Mouse (Mus musculus): ENCODE data around the gene Dusp5. TPM values are rescaled to one million over a fixed set of nuclear protein-coding genes. Genes with fewer than 3 reads are reported as not detected.

The Dusp5 gene
- total RNA-seq, 2 experiments from 2014 or later = 6.5 to 13.6 TPM

DNA sequence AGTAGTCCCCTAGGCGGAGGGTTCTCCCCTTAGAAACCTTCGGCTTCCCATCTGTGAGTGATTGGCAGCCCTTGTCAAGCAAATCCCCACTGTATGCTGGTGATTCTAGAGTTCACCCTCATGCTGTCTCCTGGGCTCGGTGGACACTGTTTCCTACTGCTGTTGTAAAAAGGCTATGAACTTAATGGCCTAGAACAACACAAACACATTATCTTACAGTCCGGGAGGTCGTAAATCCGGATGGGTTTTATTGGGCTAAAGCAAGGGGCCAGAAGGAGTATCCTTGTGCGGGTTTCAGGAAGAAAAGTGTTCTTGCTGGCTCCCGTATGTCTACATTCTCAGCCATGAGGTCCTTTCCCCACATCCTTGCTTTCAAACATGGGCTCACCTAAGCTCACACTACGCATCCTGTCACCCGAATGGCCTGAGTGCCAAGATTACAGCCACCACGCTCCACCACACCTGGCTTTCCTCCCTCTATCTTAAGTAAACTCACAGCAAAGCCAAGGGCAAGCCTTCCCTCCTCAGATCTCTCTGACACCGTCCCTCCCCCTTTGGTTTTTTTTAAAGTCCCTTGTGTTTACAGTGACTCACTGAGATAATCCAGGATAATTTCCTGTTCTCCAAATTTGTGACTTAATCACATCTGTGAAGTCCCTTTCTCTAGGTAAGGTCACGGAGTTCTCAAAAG lies 17.5 kb upstream of the Dusp5 start:
- DNase-seq (ENCODE audit: low spot score in 2 of 2) = no peak

DNA sequence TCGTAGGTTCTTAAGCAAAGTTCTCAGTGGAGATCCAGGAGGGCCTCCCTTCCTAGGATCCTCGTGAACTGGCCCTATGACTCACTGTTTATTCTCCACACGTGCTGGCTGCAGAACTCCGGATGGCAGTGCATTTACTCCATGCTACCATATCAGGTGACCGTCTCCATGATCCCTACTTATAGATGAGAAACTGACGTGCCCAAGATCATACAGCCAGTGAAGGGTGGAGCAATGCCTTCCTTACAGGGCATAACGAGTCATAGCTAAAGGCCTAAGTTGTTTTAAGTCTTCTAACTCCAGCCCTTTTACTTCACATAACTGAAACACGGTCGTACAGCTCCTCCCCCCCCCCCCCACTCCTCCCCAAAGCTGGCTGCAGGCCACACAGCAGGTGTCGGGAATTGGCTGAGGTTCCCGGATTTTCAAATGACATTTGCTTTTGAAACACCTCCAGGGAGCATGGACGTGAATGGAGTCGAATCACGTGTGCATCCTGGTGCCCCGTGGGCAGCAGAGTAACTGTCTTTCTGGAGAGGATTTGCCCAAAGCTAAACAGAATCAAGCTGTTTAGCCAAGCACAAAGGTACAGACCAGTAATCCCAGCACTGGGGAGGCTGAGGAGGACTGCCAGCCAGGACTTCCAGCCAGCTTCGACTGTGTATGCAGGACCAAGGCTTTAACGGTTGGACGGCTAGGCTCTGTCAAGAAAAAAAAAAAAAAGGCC lies 11.4 kb upstream of the Dusp5 start:
- no peak for DNase-seq (ENCODE audit: low spot score in 2 of 2)

DNA sequence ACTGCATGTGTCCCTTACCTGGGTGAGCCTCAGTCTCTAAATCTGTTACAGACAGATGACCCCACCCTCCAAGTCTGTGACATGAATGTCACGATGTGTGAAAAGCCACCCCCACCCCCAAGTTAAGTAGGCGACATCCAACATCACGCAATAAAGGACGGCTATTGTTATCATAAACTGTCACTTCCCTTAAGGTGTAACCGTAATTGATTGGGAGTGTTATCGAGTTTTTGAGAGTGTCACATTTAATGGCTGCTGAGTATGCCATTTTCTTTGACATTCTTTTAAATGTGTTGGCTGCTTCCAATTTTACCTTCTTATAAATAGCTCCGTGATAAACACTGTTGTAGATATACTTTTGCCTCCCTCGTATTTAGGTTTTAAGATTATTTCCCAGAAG lies 9.4 kb upstream of the Dusp5 start:
- no peak for DNase-seq (ENCODE audit: low spot score in 2 of 2)

DNA sequence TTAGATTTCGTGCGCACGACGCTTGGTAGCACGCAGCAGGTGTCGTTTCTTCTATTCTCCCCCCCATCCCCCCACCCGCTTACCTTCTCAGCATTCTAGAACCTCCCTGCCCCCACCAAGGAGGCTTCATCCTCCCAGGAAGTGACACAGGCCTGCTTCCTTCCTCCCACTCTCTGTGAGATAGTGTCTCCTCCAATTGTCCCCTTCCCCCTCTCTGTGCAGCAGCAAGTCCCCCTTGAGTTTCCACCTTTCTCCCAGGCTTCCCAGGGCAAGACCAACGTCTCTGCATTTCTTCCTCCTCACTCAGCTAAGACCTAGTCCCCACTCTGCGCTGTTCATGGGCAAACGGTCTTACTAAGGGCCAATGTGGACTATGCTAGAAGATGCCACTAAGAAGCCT lies 8.9 kb upstream of the Dusp5 start:
- DNase-seq (ENCODE audit: low spot score in 2 of 2) = no peak

DNA sequence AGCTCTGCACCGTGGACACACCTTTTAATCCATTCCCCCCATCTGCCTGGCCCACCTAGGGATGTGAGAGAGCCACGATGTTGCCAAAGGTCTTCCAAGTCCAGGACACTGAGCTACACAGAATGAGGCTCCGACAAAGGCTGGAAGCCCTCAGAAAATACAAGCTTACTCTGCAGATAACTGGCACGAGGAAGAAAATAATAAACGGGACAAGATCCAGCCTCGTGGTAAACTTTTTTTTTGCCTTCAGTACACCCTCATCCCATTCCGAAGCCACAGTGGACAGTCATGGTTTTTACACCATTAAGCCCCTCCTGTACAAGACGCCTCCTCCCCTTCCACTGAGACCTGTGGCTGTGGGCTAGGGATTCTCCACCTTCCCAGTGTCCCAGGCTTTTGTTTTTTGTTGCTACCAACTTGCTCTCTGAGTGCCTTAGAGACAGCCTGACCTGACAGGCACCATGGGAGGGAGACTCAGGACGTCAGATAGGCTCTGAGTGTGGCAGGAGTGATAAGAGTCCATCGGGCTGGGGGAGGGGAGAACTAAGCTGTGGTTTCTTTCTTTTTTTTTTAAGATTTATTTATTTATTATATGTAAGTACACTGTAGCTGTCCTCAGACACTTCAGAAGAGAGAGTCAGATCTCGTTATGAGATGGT lies 7.6 kb upstream of the Dusp5 start:
- no peak for DNase-seq (ENCODE audit: low spot score in 2 of 2)

DNA sequence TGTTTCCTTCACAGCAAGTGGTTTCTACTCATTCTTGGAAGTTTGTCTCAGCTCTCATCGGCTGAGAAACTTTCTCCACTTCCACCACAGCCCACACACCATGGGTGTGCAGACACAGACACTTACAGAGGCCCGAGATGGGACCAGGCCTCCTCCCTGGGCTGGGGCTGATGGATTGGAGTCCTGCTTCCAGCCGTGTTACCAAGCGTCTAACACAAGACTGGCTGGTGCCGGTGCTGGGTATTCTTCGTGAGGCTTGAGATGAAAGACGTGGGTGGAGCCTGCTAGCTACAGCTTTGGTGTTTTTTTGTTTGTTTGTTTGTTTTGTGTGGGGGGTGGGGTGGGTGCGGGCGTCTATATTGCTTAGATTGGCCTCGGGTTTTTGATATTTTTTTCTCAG lies 1.4 kb upstream of the Dusp5 start:
- no peak for DNase-seq (ENCODE audit: low spot score in 2 of 2)

DNA sequence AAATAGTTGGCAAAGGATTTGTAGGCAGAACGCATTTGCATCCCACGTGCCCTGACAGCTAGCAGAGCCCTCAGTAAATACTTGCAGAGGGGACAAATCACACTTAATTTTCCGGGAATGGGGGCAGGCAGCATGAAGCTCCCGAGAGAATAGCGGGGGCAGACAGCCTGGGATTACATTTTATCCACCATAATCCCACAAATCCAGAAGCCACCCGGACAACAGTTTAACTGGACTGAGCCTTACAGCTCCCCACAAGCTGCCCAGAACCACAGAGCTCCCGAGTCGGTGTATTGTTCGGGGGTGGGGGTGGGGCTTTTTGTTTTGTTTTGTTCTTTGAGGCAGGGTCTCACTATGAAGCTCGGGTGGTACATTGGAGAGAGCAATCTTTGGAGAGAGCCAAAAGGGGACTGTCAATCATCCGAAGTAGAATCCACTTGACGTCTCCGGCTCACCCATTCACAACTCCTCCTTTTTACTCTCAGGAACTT lies 733 bp upstream of the Dusp5 start:
- no peak for DNase-seq (ENCODE audit: low spot score in 2 of 2)

DNA sequence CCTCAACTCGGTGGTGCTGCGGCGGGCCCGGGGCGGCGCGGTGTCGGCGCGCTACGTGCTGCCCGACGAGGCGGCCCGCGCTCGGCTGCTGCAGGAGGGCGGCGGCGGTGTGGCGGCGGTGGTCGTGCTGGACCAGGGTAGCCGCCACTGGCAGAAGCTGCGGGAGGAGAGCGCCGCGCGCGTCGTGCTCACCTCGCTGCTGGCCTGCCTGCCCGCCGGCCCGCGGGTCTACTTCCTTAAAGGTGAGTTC lies 471 bp downstream of the Dusp5 start:
- no peak for DNase-seq (ENCODE audit: low spot score in 2 of 2)

DNA sequence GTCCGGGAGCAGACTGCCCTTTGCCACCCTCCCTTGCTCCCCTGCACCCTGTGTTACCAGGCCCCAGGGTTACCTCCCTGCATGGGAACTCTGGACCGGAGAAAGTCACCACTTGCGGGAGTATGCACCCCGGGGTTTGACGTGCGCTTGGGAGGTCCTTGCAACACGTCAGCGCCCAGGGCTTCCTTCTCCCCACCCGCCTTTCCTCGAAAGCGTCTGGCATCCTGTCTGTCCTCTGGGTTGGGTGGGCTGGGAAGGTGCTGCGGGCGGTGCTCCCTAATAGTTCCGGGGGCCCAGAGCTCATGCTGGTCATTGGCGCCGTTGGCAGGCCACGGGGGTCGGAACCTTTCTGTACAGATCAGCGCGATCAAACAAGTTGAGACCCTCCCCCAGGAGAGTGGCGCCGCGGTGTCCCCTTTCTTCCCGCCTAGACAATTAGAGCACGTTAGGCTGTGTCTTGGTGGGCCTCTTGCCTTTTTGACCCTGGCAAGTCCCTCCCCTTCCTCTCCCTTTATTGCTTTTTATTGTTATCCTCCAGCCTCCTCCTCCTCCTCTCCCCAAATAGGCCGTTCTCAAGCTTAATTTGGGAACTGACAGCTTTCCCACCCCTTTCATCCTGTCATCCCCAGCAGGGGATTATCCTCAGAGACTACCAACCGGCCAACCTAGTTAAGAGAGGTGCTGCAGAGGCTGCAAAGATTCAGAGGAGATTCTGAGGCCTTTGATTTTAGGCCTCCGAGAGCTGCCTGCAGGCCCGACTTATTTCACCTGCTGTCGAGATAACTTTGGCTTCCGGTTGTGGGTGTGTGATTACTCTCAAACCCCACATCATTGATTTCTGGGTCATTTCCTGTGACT lies 1.0 kb downstream of the Dusp5 start:
- DNase-seq (ENCODE audit: low spot score in 2 of 2) = peak in 1 of 2 experiments; percentile 38

DNA sequence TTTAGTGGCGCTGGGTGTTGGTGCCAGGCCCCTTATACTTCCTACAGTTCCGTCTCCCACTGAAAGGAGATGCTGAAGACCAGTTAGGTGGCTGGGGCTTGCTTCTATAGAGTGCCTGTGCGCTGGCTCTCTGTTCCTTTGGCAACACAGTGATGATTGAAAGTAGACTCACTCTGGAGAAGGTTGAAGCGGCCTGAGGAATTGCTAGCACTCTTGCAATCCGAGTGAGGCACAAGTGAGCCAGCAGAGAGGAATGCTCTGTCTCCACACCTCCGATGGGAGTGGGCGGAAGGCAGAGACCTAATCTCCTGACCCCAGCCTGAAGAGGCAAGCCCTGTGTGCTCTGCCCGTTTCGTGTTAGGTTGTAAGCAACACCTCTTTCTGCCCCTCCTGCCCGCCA lies 2.5 kb downstream of the Dusp5 start:
- peak; percentile 35 to 41 for DNase-seq (ENCODE audit: low spot score in 2 of 2)

DNA sequence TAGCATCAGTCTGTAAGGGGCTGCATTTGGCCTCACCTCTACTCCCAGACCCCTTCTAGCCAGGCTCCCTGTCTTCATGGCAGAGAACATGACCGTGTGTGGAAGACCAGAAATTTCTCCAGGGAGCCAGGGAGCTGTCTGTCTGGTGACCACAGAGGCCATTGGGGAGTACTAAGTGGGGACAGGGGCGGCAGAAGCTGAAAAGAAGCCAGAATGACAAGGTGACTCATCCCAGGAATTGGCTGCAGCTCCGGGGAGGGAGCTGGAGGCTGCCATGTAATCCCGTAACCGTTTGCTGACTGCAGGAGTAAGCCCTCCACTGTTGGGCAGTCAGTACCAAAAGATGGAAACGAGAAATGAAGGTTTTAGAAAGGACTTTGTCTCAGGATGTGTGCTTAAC lies 3.1 kb downstream of the Dusp5 start:
- DNase-seq (ENCODE audit: low spot score in 2 of 2) = peak; percentile 39 to 53

DNA sequence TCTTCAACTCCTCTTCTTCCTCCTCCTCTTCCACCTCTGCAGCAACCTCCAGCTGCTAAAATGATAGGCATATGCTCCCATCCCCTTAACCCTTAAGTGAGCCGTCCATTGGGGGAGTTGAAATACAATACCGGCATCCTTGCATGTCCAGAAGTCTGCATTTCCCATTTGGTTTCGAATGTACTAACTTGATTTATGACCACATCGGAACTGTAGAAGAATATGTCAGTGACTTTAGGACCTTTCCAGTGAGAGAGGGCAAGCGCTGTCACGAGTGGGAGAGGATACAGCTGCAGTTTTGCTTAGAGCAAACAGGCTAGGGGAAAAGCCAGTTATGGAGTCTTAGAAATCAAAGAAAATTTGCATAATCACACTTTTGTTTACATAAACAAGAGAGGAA lies 3.8 kb downstream of the Dusp5 start:
- DNase-seq (ENCODE audit: low spot score in 2 of 2) = no peak

DNA sequence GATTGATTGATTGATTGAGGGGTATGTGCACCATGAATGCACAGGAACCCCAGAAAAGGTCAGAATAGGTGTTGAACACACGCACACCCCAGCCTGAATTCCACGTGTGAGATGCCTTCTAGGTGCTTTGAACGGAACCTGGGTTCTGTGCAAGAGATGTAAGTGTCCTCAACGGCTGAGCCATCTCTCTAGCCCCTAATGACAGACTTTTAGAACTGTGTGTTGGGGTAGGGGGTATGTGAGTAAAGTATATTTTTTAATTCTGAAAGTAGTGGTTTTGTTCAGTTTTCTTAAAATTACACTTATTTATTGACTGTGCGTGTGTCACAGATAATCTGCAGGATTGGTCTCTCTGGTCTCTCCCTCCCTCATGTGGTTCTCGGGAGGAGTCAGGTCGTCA lies 4.3 kb downstream of the Dusp5 start:
- no peak for DNase-seq (ENCODE audit: low spot score in 2 of 2)

DNA sequence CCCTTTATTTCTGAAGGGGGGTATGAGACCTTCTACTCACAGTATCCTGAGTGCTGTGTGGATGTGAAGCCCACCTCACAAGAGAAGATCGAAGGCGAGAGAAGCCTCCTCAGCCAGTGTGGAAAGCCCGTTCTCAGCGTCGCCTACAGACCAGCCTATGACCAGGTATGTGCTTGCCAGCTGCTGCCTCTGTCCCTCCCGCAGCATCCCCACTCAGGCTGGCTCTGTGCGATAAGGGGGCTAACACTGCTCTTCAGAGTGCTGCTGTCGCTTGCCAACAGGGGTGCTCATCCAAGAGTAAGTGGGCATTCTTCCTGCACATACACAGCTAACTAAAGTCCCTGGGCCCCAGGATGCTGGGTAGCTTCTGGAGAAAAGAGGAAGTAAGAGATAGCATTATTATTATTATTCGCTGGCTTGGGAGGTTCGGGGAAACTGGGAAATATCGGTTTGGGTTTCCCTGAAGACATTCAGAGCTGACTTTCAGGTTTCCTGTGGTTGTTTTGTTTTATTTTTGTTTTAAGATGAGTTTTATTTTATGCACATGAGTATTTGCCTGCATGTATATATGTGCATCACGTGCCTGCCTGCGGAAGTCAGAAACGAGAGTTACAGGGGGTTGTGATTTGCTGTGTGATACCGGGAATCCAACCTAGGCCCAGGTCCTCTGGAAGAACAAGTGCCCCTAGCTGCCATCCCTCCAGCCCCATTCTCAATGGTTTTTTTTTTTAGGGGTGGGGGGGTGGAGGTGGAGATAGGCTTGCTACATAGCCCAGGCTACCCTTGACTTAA lies 5.1 kb downstream of the Dusp5 start:
- DNase-seq (ENCODE audit: low spot score in 2 of 2) = no peak

DNA sequence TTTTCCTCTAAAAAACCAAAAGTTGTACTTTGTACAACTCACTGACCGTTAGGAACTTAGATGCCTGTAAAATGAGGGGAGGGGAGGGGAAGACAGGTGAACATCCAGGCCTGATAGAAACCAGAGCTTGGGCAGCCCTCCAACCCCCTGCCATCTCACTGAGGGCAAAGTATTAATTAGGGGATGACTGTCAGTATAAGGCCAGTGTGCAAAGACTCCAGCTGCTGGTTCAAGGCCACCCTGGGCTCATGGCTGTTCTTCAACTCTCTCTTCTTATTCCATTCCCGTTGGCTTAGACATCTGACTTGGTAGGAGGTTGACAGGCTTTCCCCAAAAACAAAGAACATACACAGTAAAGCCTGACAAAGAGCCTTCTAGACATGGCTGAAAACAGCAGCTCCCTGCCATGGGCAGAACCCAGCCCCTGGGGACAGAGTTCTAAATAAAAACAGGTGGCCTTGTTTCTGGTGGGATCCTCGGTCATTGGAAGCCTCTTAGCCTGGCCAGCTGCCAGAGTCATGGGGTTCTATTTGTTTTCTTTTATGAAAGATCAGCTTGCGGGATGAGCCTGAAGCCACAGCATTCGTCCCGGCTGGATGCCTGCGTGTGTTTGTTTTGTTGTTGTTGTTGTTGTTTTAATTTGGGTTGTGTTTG lies 6.0 kb downstream of the Dusp5 start:
- DNase-seq (ENCODE audit: low spot score in 2 of 2) = no peak

DNA sequence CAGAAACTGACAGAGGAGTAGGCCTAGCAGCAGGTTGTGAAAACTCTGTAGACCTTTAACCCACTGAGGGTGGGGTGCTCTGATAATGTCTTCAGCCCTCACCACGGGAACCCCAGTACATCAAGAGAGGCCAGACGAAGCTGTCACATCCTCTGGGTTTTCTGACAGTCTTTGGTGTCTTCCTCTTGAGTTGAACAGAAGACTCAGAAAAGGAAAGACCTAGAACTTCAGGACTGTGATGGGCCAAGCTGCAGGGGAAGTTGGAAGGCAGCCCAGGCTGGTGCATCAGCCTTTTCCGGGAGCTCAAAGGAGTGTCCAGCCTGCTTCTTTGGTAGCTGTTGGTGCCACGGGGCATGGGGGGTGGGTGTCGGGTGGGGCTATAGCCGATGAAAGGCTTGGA lies 6.5 kb downstream of the Dusp5 start:
- DNase-seq (ENCODE audit: low spot score in 2 of 2) = no peak

DNA sequence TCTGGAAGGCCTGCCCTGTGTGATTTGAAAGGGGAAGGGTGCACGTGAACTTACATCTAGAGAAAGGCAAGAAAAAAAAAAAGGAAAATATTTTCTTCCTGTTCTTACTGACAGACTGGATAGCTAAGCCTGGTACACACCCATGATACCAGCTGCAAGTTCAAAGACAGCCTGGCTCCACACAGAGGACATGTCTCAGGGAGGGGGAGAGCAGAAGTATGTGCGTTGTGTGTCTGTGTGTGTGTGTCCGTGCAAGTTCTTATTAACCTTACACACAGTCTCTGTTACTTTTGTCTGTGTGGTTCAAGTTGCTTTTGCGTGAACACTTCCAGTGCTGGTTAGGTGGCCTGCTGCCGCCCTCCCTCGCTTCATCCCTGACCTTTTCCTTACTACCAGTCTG lies 7.3 kb downstream of the Dusp5 start:
- no peak for DNase-seq (ENCODE audit: low spot score in 2 of 2)

DNA sequence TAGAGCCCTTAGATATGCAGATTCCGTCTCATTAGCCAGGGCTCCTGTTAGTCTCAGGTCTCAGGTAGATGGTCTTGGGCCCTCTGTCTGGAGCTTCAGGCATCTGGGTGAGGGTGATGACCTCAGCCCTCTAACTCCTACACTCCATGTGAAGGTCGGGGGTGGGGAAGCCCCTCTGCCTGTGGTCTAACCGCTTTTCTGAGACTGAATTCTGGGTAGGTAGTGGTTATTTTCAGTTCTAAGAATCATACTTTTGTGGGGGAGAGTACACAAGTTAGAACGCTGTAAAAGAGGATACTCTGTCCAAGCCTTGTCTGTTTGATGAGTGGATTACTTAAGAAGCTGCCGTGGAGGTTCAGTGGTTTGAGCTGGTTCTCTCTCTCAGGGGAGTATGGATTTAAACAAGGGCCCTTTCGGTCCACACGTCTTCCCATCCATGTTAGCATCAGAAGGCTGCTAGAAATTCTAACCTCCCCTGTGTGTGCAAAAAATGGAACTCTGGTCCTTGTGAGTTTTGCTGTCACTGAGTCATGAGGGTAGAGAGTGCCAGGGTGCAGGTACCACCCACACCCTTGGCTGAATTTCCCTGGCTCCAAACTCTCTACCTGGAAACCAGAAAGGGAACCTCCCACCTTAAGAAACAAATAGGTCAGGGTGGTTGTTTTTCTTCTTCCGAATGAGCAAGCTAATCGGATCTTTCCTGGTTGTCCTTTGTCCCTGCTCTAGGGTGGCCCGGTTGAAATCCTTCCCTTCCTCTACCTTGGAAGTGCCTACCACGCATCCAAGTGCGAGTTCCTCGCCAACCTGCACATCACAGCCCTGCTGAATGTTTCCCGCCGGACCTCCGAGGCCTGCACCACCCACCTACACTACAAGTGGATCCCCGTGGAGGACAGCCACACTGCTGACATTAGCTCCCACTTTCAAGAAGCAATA lies 8.1 kb downstream of the Dusp5 start:
- DNase-seq (ENCODE audit: low spot score in 2 of 2) = no peak

DNA sequence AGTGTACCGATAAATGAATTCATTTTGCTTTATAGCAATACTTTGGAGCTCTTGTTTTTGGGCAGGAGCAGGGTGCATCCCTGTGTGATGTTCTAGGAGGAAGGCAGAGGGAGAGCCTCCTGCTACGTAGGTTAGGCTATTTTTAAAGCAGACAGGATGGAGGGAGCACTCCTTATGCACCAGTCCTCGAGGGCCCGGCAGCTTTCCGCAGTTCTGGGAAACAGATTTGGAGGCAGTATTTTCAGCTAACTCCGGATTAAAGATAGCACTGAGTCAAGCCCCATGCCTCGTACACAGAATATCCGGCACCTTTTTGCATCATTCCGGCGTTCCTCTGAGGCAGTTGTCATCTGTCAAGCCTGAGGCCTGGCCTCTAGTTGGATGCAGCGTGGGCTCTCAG lies 9.1 kb downstream of the Dusp5 start:
- no peak for DNase-seq (ENCODE audit: low spot score in 2 of 2)
